Mouse (Mus musculus): Measurements from ENCODE around the gene Bag1.

- TF ChIP-seq ZC3H11A (IDR thresholded peaks at IDR 0.05; ENCODE audit: borderline replicate concordance, low read depth, low read length) (no peak), CHD2 (IDR thresholded peaks at IDR 0.05; ENCODE audit: low read depth, low read length) (no peak), HCFC1 (IDR thresholded peaks at IDR 0.05; ENCODE audit: borderline replicate concordance, insufficient read depth, low read length) (no peak), MAFK (IDR thresholded peaks at IDR 0.05; ENCODE audit: insufficient read depth, low read depth, low read length) (no peak), ZNF384 (IDR thresholded peaks at IDR 0.05; ENCODE audit: low read depth, low read length) (no peak)
Measured at GRCm38 (mm10) chr4:40929046-40929445, 19.0 kb downstream of the Bag1 start.
